Mouse (Mus musculus) lung, postnatal 0 days (tissue): ENCODE measurements at regions not wholly inside any gene's neighbourhood (a gene's known extent, or its start where the extent isn't known, plus 50 kb on each side); places are given as distances from the start of the nearest gene placed in this dataset.
"Not testable (repeated sequence)": the region's sequence is repeated elsewhere in the genome, so short reads cannot be mapped to it uniquely, and the experiment has no call there.

Experiments
- CTCF ChIP-seq: IDR thresholded peaks from 2 replicates; pipeline ENCODE4 v1.5.1; 2016; ENCODE audit warnings: antibody characterized with exemption, mild to moderate bottlenecking
- EP300 ChIP-seq: IDR thresholded peaks from 2 replicates; pipeline ENCODE4 v1.6.1; 2016; ENCODE audit warnings: antibody characterized with exemption, mild to moderate bottlenecking, control low read depth

DNA sequence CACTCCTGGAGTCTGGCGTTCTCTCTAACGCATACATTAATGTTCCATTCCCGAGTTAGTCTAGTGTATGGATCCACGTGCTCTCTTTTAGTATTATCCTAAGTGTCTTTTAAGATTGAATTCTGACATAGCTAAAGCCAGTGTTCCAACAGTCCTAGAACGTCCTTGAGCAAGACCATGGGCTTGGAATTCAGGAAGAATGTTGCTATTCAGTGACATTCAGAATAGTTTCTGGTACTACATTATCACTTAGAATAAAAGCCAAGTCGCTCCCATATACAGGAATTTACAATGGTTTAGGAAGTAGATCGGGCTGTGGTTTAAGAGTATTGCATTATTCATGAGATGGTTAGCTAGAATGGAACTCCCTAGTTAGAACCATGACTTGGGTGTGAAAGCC is 277.6 kb upstream of the Klf6 start:
- TF ChIP-seq EP300, CTCF: not testable (repeated sequence)
